Mouse (Mus musculus): ENCODE measurements around the gene Fdxr.

Gene Fdxr

DNA sequence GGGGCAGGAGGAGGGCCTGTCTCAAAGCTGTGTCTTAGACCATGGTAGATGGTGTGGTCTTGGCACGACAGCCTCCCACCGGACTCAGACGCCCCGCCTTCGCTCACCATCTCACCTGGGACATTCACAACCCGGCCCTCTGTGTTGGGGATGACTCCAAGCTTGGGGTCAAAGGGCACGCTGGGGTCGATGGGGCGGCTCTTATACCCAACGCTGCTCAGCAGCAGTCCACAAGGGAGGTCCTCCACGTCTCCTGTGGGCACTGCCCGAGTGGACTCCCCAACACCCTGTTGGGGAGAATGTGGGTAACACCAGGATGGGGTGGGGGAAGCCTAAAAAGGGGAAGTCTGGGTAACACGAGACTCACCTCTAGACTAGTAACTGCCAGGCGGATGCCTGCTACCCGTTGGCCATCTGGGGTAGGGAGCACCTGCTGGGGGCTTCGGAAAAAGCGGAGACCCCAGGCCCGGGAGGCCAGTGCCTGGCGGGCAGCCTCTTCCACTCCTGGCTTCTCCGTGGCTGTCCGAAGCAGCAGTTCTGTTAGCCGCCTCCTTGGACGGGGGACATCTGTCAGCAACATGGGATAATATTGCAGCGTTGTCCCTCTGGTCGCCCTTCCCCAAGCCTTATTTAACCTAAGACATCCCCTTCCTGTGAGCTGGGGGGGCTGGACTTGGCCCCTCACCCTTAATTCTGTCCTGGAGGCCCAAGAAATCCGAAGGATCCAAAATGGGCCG lies 7.4 kb downstream of the Fdxr start:
- no peak for DNase-seq (ENCODE audit: low spot score)

DNA sequence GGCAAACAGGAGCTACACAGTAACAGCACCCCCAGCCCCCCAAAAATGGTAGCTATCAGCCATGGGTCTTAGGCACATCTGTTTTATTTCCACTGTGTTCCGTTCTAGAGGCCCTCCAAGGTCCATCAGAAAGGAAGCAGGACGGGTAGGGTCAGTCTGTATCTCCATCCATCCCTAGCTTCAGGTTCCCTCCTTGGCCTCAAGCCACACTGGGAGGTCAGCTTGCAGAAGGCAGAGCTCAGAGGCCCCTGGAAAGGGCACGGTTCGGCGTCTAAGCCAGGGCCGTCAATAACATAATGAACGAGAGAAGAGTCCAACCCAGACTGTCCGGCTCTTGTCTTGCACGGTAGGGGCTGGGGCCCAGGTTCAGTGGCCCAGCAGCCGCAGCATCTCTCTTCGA lies 8.9 kb downstream of the Fdxr start:
- DNase-seq (ENCODE audit: low spot score) = no peak

DNA sequence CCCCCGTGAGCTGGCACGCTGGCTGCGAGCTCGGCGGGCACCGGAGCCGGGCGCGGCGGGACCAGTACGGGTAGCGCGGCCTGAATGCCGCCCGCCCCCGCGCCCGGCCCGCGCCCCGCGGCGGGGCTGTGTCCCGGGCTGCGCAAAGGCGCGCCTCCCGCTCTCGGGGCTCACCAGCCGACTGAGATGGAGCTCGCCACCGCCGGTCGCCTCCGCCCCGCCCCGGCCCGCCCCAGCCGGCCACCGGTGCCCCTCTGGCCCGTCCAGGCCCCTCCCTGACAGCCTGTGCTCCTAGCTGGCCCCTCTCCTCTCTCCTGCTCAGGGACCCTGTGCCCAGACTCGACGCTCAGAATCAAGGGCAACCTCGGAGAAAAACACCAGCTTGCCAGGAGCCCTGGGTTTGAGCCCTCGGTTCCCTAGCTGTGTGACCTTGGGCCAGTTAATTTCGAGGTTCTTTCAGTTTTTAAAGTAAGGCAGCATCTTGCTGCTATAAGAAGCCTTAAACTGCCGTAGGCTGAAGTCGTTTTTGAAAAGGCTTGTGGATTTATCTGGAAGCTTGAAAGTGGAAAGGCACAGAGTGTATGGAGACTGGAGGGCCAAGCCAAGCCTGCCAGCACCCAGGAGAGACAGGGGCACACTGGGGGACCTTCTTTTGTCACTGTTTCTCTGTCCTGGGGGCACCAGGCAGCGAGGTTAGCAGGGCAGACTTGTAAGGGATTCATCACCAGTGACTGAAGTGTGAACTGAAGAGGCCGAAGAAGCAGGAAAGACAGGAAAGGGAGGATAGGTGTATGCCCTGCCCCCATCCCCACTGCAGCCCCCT lies 9.6 kb downstream of the Fdxr start, which contains the start of gene Grin2c:
Gene Grin2c, minus strand, starts transcription at position 183 of the 823 bp plus-strand sequence.
- no peak for DNase-seq (ENCODE audit: low spot score)

DNA sequence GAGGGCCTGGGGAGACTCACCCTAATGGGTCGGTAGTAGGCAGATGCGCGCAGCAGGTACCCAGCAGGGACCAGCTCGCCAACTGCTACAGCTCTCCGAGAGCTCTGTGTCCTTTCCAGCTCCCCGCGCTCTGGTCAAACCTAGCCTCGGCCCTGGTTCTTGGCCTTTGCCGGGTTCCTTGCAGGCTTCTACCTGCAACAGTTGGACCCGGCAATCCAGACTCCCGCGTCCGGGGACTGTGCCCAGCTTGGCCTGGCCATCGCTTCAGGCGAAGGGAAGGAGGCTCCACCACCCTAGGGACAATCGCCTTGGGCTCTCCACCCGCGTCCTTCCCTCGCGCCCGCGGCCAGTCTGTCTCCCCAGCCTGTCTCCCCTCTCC lies 10.5 kb downstream of the Fdxr start:
- no peak for DNase-seq (ENCODE audit: low spot score)

DNA sequence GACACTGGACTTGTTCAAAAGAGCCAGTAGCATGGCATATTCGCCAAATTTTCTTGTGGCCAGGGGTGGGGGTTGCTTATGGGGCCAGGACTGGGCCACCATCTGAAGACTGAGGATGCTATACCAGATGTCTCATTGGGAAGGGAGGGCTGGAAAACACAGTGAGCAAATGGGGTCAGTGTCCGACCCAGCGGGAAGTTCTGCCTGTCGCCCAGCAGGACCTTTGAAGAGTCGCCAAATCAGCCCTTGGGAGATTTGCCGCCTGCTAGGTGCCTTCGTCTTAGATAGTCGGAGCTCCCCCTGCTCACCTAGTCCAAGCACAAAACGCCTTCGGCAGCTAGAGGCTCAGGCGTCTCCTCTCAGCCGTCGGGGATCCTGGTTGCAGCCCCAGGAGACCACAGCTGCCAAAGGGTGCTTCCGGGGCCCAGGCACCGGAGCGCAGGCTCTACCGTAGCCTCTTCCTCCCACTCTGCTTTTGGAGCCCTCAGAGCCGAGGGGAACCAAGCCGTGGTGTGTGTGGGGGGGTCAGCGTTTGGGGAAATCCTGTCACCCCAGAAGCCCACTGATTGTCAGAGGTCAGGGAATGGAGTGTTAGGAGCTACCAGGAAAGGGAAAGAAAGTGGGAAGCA lies 11.0 kb downstream of the Fdxr start:
- no peak for DNase-seq (ENCODE audit: low spot score)

DNA sequence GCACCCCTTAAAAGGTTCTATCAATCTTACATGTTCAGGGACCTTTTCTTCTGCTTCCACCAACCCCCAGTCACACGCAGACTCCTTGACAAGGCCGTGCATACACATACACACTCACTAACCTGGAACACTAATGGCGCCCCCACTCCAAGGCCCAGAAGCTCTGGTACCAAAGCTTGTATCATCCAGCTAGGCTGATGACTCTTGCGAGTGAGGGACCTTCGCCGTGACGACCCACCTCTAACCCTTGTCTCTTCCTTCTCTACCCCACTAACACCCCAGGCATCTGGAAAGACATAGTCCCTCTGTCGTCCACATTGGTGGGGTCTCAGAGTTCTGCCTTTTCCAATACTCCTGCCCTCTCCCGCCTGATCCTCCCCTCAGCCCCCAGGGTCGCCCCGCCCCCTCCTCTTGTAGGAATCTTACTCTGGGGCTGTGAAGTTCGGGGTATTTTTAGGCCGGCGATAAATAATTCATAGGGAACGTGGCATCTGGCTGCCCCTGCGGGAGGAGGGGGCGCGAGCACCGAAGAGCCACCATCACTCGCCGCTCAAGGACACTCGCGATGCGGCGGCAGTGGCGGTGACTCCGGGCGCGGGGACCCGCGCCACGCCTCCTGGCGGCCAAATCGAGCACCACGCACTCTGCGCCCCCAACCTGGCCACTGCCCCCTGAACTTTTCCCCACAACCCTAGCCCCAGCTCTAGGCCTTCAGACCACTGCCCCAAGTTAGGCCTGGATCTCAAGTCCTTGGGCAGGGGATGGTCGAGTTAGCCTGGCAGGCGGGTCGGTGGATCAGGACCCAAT lies 11.8 kb downstream of the Fdxr start:
- DNase-seq (ENCODE audit: low spot score) = no peak

DNA sequence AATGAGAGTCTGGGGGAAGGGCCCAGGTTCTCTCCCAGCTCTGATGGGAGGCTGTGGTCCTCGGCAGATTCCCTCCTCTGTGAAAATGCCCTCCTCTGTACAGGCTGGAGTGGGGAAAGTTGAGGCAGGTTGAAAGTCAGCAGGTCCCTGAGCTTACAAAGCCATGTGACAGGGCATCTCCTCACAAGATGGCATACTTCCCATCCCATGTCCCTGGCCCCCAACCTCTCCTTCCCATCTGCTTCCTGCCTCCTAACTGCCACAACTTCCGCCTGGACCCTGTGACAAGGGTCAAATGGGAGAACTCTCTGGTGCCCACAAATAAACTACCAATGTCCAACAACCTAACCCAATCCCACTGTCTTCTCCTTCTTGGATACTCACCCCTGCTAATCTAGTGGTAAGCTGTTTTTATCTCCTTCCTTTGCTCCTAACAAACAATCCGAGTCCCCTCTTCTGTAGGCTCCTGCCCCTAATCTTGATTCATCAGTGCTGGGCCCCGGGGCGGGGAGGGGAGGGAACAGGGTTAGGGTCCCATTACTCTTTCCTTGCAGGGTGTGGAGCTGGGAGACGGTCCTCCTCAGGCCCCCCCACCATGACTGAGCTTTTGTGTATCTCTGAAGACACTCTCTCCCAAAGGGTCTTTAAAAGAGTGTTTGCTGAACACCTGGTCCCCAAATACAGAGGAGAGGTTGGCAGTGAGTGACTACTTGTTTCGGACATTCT lies 12.6 kb downstream of the Fdxr start:
- DNase-seq (ENCODE audit: low spot score) = no peak

DNA sequence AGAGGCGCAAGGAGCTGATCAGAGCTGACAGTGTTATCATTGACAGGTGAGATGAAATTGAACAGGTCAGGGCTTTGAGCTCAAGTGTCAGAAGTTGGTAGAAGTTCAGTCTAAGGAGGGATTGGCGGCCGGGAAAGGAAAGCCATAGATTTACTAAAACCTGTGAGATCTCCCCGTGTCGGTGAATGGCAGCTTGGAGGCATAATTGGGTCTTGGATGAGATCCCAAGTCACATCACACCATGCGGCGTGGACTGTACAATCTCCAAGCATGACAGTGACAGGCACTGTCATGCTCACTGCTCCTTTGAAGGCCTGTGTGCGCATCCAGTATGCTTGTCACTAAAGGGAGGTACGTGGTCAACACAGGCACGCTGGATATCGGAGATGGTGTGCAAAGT lies 13.9 kb downstream of the Fdxr start:
- DNase-seq (ENCODE audit: low spot score) = no peak

DNA sequence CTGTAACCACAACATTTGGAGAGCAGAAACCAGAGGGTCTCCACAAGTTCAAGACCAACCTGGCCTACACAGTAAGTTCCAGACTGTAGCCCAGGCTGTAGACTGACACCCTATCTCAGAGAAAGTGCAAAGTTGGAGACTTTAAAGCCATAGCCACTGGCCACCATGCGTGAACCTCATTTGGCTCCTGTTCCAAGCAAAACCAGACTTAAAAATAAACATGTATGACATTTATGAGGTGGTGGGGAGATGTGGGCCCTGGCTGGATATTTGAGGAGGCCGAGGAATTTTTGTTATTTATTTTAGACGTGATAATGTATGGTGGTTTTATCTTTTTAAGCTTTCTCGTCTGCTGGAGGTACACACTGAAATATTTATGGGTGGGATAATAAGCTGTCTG lies 17.7 kb downstream of the Fdxr start:
- DNase-seq (ENCODE audit: low spot score) = no peak

DNA sequence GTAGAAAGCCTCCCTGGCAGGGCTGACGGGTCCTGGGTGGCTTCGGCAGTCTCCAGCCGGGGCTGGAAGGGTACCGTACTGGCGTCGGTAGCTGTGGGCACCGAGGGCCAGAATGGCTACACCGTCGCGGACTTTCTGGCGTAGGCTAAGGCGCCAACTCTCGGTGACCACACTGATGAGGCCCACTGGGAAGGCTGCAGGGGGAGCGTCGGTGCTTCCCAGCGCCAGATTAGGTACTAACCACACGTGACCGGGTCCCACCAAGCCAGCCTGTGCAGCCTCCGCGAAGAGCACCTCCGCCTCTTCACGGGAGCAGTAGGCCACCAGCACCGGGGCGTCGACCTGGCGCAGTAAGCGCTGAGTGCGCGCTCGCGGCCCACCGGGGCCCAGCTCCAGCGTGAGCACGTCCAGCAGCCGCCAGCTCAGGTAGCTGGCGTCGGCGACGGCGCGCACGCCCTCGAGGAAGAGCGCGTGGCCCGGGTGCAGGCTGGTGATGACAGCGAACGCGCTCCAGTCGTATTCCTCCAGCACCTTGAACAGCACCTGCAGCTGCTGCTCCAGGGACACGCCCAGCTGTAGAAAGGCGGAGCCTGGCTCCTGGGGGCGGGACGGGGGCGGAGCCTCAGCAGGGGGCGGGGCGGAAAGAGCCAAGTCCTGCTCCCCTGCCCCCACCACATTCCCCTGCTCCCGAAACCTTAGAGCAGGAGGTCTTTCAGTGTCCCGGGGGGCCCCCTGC lies 18.9 kb downstream of the Fdxr start:
- no peak for DNase-seq (ENCODE audit: low spot score)

DNA sequence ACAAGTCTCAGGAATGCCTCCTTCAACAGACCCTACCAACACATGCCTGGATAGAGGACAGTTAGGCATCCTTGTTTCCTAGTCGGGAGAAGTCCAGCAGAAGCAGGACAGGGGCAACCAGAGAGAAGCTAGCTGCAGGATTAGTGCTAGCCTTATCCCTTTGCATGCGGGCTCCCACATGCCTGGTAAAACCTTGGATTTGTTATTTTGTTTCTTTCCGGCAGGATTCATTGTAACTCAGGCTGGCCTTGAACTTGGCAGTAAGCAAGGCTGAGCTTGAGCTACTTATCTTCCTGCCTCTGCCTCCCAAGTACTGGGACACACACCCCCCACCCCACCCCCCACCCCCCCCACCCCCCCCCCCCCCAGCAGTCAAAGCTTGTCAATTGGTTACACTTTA lies 25.6 kb downstream of the Fdxr start:
- DNase-seq (ENCODE audit: low spot score) = no peak

DNA sequence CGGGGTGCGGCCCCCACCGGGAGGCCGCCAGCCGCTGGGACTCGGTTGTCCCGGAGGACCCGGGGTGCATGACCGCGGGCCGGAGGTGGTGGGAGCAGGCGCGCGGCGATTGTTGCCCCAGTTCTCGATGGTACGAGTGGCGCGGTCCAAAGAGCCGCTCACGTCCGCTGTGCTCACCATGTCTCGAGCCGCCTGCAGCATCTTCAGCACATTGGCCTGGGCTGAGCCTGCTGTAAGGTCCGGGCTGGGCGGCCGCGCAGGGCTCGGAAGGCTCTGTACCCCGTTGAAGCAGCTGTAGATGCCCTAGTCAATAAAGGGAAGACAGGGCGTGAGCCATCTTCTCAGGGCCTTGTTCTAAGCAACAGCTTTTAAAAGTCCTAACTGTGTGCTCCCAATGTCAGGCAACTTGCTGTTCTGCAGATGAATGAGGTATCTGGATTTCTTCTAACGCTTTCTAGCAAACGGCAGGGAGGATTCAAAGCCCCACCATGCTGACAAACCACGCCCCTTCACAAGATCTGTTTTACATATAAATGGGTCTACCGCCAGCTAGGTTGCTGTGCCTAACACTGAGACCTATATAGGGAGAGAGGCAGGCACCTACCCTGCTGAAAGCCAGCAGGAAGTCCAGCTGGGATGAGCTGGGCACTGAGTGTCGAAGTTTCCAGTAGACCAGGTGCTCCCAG lies 26.3 kb downstream of the Fdxr start:
- no peak for DNase-seq (ENCODE audit: low spot score)

DNA sequence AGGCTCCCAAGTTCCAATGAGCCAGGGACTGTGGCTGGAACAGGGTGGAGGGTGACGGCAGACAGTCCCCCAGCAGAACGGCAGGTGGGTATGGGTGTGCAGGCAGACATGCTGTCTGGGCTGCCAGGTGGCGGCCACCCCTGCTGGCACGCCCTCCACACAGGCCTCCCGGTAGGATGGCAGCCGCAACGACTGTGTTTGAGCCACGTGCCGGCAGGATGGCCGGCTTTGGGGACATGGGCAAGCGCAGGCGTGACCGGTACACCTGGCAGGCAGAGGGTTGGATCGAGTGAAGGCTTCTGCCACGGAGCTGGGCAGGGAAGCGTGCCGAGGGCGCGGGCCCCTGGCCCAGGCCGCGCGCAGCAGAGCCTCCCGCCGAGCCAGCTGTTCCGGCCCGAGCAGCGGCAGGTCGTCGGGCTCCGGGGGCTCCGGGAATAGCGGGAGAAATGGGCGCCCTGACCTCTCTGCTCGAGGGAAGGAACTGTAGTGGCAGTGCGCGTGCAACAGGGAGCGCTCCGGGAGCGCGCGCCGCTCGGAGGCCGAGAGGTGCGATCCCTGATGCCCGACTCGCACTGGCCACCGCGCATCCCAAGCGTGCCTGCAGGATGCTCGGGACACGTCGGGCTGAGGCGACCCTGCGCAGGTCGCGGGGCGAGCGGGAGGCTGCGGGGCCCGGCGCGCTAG lies 27.0 kb downstream of the Fdxr start:
- no peak for DNase-seq (ENCODE audit: low spot score)

DNA sequence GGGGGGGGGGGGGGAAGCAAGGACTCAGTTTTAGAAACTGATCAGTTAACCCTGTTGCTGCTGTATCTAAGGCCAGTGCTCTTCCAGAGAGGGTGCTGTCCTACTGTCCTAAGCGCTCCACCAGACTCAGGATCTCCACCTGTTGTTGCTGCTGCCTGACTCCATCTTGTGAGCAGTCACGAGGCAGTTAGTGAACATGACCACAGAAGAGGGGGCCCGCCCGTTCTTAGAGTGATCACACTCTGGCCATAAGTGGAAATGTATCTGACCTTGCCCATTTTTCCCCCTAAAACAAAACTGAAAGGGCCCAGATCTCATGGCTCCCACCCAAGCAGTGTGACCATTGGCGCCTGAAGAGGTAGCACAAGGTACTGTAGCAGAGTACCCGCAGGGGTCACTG lies 28.9 kb downstream of the Fdxr start:
- no peak for DNase-seq (ENCODE audit: low spot score)

DNA sequence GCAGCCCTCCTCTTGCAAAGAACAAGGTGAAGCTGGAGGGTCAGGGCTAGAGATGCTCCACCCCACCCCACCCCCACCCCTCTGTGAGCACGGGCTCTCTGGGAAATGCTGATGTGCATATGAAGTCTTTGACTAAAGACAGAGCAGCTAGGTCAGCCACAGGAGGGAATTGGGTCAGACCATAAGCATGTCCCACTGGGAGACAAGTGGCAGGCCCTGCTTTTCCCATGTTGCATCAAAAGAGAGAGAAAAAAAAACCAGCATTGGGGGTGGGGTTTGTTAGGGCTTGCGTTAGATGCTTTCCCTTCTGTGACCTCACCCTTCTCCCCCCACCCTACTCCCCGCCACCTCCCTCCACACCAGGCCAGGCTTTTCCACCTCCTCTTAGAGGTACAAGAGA lies 29.6 kb downstream of the Fdxr start:
- no peak for DNase-seq (ENCODE audit: low spot score)

DNA sequence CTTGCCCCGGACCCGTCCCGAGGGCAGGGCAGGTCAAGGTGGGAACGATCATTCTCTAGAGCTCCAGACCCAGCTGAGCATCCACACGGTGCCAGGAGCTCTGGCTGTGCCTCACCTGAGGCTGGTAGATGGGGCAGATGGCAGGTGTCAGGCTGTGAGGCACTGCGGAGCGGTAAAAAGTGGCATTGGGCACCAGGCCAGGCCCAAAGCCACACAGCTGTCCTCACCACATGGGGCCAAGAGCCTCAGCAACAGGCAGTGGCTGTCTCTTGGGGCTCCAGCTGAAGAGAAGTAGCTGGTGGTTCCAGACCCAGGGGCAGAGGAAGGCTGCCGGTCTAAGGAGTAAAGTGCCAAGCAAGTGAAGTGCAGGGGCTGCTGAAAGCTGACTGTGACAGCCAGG lies 30.5 kb downstream of the Fdxr start:
- no peak for DNase-seq (ENCODE audit: low spot score)

DNA sequence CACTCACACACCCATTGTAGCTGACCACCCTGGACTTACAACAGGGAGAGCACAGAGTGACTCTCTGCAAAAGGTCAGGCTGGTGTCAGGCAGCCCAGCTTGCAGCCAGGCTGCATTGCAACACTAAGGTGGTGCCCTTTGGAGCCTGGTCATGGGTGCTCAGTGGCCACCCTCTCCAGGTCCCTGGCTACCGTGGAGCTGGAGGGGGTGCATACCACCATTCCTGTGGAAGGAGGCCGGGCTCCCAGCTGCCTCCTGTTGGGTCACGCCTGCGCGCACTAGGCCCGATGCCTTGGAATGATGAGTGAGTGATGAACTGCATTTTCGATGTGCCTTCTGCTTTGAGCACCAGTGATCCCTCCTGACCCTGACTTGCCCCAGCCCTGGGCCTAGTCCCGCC lies 32.0 kb downstream of the Fdxr start:
- no peak for DNase-seq (ENCODE audit: low spot score)

DNA sequence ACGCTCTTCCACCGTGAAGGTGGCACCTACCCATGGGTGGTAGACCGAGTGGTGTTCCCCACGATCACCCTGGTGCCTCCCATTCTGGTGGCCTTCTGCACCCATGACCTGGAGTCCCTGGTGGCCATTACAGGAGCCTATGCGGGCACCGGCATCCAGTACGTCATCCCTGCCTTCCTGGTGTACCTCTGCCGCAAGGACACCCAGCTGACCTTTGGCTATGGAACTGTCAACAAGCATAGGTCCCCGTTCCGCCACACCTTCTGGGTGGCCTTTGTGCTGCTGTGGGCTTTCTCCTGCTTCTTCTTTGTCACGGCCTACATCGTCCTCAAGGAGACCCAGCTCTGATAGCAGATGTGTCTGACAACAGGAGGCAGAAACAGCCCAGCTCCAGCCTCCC lies 33.1 kb downstream of the Fdxr start:
- no peak for DNase-seq (ENCODE audit: low spot score)

DNA sequence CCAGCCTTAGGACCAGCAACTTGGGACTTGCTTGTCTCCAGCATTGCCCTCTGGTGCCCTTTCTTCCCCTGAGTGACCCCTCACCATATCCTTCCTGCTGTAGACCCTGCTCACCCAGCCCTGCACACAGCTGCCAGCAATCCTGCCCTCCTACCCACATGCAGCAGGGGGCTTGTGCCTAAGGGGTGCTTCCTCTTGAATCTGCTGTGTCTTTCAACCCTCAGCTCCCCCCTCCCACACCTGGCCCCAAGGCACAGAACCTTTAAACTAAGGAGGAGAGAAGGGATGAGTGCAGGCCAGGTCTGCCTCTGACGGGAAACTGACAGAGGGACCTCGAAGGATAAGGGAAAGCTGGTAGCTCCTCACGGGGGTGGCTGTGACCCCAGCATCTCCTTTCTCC lies 34.1 kb downstream of the Fdxr start:
- DNase-seq (ENCODE audit: low spot score) = no peak

DNA sequence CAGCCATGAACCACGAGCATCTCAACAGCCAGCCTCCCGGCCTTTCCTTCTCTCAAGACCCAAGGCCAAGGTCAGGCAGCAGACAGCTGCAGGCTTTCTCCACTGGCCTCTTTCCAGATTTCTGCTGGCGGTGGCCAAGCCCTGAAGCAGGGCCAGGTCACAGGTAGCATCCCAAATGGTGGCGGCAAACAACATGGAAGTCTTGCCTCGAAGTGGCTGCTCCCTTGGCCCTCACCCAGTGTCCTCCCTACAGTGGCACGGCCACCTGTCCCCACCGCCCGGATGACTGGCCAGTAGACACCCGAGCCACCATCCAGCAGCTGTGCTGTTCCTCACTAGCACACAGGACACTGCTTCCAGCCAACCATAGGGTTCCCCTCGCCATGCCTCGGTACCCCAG lies 35.4 kb downstream of the Fdxr start:
- no peak for DNase-seq (ENCODE audit: low spot score)

Measured in layer of hippocampus, adult 9-10 months (tissue).